Mouse (Mus musculus): Measurements from ENCODE around the gene Rnf126.

DNA sequence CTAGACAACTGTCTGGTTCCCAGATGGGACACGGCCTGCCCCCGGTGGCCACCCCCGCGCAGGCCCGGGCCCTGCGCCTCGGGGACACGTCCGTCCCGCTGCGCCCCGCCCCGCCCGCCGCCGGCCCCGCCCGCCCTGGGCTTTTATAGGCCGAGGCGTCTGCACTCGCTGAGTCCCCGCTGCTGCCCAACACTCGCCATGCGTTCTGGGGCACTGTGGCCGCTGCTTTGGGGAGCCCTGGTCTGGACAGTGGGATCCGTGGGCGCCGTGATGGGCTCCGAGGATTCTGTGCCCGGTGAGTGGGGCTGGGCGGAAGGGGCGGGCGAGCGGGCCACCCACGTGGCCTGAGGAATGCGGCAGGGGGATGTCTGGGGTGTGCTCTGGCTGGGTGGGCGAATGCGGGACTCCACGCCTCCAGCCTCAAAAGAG lies 10.4 kb upstream of the Rnf126 start, which contains the start of gene Fstl3:
- TF ChIP-seq CTCF (IDR thresholded peaks at IDR 0.05; ENCODE audit: extremely low read depth, insufficient read depth, insufficient read length, insufficient replicate concordance) = no peak
- TF ChIP-seq POLR2A (IDR thresholded peaks at IDR 0.05; ENCODE audit: low read depth, low read length) = no peak

Measured in spleen, adult 2 months (tissue).